Mouse (Mus musculus): ENCODE results near the gene Olfr1124. TPM values are rescaled to one million over a fixed set of nuclear protein-coding genes. Genes with fewer than 3 reads are reported as not detected.
"Not testable (repeated sequence)": the region's sequence is repeated elsewhere in the genome, so short reads cannot be mapped to it uniquely, and the experiment has no call there.

The Olfr1124 gene
- total RNA-seq (2017): not detected in 2 replicates

- ATAC-seq (replicated peaks in 1 of 2; ENCODE audit: insufficient read depth in 1 of 2, low FRiP score in 2 of 2, low TSS enrichment in 1 of 2, low read depth in 1 of 2, poor library complexity in 2 of 2, severe bottlenecking in 2 of 2): no peak
These were observed at the start of gene Olfr1124 for GRCm38 (mm10) chr2:87429975-87430374. Gene Olfr1124, plus strand, starts transcription at chr2:87430275.

- no peak for ATAC-seq (replicated peaks in 1 of 2; ENCODE audit: insufficient read depth in 1 of 2, low FRiP score in 2 of 2, low TSS enrichment in 1 of 2, low read depth in 1 of 2, poor library complexity in 2 of 2, severe bottlenecking in 2 of 2)
These were observed 46.1 kb upstream of the Olfr1124 start for GRCm38 (mm10) chr2:87383935-87384334.

DNA sequence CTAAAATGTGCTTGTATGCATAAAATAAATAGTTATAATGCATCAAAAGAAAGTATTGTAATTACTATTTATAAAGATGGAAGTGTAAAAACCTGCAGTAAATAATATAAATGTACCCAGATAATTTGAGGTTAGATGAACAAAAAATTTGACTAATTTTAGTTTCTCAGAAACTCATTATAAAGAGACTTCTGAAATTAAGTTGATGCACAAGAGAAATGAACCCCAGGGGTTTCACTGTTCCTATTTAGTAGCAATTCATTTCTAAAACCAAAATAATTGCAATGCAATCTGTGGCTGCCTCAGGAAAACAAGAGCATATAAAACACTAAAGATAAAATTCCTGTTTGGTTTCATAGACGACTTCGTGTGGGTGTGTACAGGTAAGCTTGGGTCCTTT is 44.5 kb upstream of the Olfr1124 start, which contains the start of gene Olfr1122:
Olfr1122 (plus strand) TSS at position 301 of the 400 bp plus-strand sequence.
- ATAC-seq (replicated peaks in 1 of 2; ENCODE audit: insufficient read depth in 1 of 2, low FRiP score in 2 of 2, low TSS enrichment in 1 of 2, low read depth in 1 of 2, poor library complexity in 2 of 2, severe bottlenecking in 2 of 2): no peak

DNA sequence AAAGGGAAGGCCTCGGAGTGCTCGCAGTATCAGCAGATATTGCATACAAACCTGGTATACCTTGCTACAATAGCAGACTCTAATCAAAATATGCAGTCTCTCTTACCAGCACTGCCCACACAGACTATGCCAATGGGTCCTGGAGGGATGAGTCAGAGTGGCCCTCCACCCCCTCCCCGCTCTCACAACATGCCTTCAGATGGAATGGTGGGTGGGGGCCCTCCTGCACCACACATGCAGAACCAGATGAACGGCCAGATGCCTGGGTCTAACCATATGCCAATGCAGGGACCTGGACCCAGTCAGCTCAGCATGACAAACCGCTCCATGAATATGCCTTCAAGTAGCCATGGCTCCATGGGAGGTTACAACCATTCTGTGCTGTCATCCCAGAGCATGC is 36.5 kb upstream of the Olfr1124 start:
- not testable (repeated sequence) for ATAC-seq (replicated peaks in 1 of 2; ENCODE audit: insufficient read depth in 1 of 2, low FRiP score in 2 of 2, low TSS enrichment in 1 of 2, low read depth in 1 of 2, poor library complexity in 2 of 2, severe bottlenecking in 2 of 2)

GRCm38 (mm10) chr2:87394686-87395085 is 35.4 kb upstream of the Olfr1124 start:
- not testable (repeated sequence) for ATAC-seq (replicated peaks in 1 of 2; ENCODE audit: insufficient read depth in 1 of 2, low FRiP score in 2 of 2, low TSS enrichment in 1 of 2, low read depth in 1 of 2, poor library complexity in 2 of 2, severe bottlenecking in 2 of 2)

DNA sequence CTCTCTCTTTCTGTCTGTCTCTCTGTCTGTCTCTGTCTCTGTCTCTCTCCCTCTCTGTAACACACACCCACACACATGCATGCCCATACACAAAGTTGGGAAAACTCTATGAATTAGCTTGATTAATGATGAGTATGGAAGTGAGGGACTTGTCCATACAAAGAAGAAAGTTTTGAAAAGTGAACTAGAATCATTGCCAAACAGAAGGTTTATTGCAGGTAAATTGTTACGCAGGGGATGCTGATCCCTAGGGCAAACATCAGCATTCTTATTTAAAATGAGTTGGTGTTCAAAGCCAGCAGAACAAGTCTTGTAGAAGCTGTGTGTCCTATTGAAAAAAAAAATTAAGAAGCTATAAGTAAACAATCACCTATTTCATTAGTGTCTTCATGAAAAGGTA is 13.7 kb upstream of the Olfr1124 start, which contains the start of gene Olfr1123:
Olfr1123 (plus strand) TSS at position 301 of the 400 bp plus-strand sequence.
- no peak for ATAC-seq (replicated peaks in 1 of 2; ENCODE audit: insufficient read depth in 1 of 2, low FRiP score in 2 of 2, low TSS enrichment in 1 of 2, low read depth in 1 of 2, poor library complexity in 2 of 2, severe bottlenecking in 2 of 2)

DNA sequence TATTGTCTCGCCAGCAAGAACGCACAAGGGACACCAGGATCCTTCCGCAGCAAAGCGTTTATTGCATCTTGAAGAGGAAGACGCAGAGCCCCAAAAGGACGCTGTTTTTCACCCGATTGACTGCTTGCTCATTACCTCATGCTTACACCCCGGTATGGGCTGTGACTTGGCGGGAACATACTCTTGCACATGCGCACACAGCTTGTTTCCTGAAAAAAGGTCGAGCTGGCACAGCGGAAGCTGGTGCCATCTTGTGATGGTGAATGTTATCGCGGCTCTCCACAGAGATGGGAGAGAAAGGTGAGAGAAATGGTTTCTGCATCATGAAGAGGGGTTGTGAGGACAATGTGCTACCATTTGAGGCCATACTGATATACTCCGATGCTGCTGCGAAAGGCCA is 7.7 kb downstream of the Olfr1124 start:
- ATAC-seq (replicated peaks in 1 of 2; ENCODE audit: insufficient read depth in 1 of 2, low FRiP score in 2 of 2, low TSS enrichment in 1 of 2, low read depth in 1 of 2, poor library complexity in 2 of 2, severe bottlenecking in 2 of 2): no peak

GRCm38 (mm10) chr2:87453662-87454061 is 23.6 kb downstream of the Olfr1124 start, which contains the start of gene Olfr1126:
Gene Olfr1126, plus strand, starts transcription at chr2:87453962.
- ATAC-seq (replicated peaks in 1 of 2; ENCODE audit: insufficient read depth in 1 of 2, low FRiP score in 2 of 2, low TSS enrichment in 1 of 2, low read depth in 1 of 2, poor library complexity in 2 of 2, severe bottlenecking in 2 of 2): no peak

- no peak for ATAC-seq (replicated peaks in 1 of 2; ENCODE audit: insufficient read depth in 1 of 2, low FRiP score in 2 of 2, low TSS enrichment in 1 of 2, low read depth in 1 of 2, poor library complexity in 2 of 2, severe bottlenecking in 2 of 2)
These were observed 31.7 kb downstream of the Olfr1124 start for GRCm38 (mm10) chr2:87461769-87462168.

DNA sequence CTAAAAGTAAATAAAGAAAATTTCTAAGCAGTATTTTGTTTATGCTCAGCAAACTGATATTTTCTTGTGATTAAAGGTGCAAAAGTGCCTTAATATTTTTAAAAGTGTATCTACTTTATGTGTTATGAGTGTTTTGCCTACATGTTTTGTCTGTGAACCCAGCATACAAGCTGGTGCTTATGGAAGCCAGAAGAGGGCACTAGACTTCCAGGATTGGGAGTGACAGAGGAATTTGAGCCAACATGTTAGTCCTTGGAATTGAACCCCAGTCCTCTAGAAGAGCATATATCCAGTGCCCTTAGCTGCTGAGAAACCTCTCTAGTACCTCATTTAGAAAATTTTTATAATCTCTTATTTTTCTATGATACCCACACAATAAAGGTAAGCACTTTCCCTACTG is 50.1 kb downstream of the Olfr1124 start:
- no peak for ATAC-seq (replicated peaks in 1 of 2; ENCODE audit: insufficient read depth in 1 of 2, low FRiP score in 2 of 2, low TSS enrichment in 1 of 2, low read depth in 1 of 2, poor library complexity in 2 of 2, severe bottlenecking in 2 of 2)

GRCm38 (mm10) chr2:87481158-87481557 is 51.1 kb downstream of the Olfr1124 start:
- no peak for ATAC-seq (replicated peaks in 1 of 2; ENCODE audit: insufficient read depth in 1 of 2, low FRiP score in 2 of 2, low TSS enrichment in 1 of 2, low read depth in 1 of 2, poor library complexity in 2 of 2, severe bottlenecking in 2 of 2)

DNA sequence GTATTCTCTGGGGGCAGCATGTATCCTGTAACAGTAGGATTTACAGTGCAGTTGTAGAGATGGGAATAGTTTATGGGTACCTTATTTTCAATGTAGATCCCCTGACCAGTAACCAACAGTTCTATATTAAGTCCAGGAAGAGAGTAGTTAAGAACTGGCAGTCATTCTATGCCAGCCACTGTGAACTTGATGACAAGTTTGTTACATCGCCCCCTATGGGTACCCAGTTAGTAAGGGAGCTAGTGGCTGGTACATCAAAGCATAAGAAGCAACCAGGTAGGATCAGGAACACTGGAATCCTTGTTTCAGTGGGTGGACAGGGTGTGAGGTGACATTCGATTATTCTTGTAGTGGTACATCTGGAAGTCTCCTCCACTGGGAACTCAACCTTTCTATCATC is 52.2 kb downstream of the Olfr1124 start:
- no peak for ATAC-seq (replicated peaks in 1 of 2; ENCODE audit: insufficient read depth in 1 of 2, low FRiP score in 2 of 2, low TSS enrichment in 1 of 2, low read depth in 1 of 2, poor library complexity in 2 of 2, severe bottlenecking in 2 of 2)

Other genes with a start within 250 kb of the Olfr1124 start
- gene Olfr1112, start 242.5 kb upstream of the Olfr1124 start, total RNA-seq (2017): not detected in 2 replicates
- gene Olfr1113, start 221.3 kb upstream of the Olfr1124 start, total RNA-seq (2017): not detected in 2 replicates
- gene Olfr1115, start 182.3 kb upstream of the Olfr1124 start, total RNA-seq (2017): not detected in 2 replicates
- not detected in 2 replicates for gene Olfr1116, start 162.7 kb upstream of the Olfr1124 start, total RNA-seq (2017)
- gene Olfr1118, start 122.7 kb upstream of the Olfr1124 start, total RNA-seq (2017): not detected in 2 replicates
- gene Olfr1120, start 75.5 kb upstream of the Olfr1124 start, total RNA-seq (2017): not detected in 2 replicates
- gene Olfr1121, start 60.4 kb upstream of the Olfr1124 start, total RNA-seq (2017): not detected in 2 replicates
- gene Olfr1122, start 44.4 kb upstream of the Olfr1124 start, total RNA-seq (2017): not detected in 2 replicates
- not detected in 2 replicates for gene Olfr1123, start 13.6 kb upstream of the Olfr1124 start, total RNA-seq (2017)
- gene Olfr1126, start 23.7 kb downstream of the Olfr1124 start, total RNA-seq (2017): not detected in 2 replicates
- not detected in 2 replicates for gene Pramel7, start 66.8 kb downstream of the Olfr1124 start, total RNA-seq (2017)
- gene Pramel6, start 76.3 kb downstream of the Olfr1124 start, total RNA-seq (2017): not detected in 2 replicates
- not detected in 2 replicates for gene Olfr153, start 101.5 kb downstream of the Olfr1124 start, total RNA-seq (2017)
- gene Olfr1128, start 115.3 kb downstream of the Olfr1124 start, total RNA-seq (2017): not detected in 2 replicates
- gene Olfr1129, start 143.6 kb downstream of the Olfr1124 start, total RNA-seq (2017): not detected in 2 replicates
- not detected in 2 replicates for gene Olfr1130, start 175.9 kb downstream of the Olfr1124 start, total RNA-seq (2017)
- gene Olfr1131, start 196.8 kb downstream of the Olfr1124 start, total RNA-seq (2017): not detected in 2 replicates
- gene Olfr1132, start 207.3 kb downstream of the Olfr1124 start, total RNA-seq (2017): not detected in 2 replicates
- gene Olfr1133, start 217.1 kb downstream of the Olfr1124 start, total RNA-seq (2017): not detected in 2 replicates
- not detected in 2 replicates for gene Olfr1134, start 228.2 kb downstream of the Olfr1124 start, total RNA-seq (2017)
- gene Olfr1135, start 243.4 kb downstream of the Olfr1124 start, total RNA-seq (2017): not detected in 2 replicates